Mouse (Mus musculus): ENCODE results near the gene Gabarap.
"Not testable (repeated sequence)": the region's sequence is repeated elsewhere in the genome, so short reads cannot be mapped to it uniquely, and the experiment has no call there.

Gabarap gene

DNA sequence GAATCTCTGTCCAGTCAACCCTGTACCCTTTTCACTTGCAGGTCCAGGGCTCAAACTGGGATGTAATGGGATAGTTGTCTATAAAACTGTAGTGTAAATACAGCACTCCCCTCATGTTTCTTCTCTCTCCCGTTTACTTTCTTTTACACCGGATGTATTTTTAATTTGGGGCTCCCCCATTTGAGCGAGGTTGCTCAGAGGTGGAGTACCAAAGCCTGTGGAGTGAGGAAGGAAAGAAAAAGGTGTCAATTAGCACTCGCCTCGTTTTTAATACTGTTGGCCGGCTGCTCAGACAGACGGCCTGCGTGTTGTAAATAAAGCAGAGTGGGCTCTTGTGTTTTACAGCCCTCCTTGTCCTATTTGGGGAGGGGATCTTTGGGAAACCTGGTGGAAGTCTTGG lies 8.7 kb downstream of the Gabarap start:
- peak in 1 of 2 experiments; percentile 6 for DNase-seq (ENCODE audit: low spot score in 2 of 2)

DNA sequence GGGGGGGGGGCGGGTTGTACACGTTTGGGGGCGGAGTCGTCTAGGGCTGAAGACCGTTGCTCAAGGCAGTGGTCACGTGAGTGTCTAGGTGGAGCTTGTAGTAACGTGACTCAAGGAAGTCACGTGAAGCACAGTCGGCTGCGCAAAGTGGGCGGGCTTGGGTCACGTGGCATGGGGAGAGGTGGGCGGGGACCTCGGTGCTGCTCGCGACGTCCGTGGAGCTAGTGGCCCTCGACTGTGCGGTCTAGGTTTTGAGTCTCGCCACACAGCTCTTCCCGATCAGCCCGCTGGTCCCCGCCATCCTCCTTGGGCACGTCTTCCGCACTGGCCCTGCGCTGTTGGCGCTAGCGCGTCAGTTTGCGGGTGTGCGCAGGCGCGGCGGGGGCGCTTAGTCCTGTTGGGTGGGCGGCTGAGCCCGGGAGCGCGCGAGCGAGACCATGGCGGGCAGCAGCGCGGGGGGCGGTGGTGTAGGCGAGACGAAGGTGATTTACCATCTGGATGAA lies 9.5 kb downstream of the Gabarap start, which contains the start of gene Dvl2:
Gene Dvl2, plus strand, starts transcription at position 200 of the 503 bp plus-strand sequence.
- DNase-seq (ENCODE audit: low spot score in 2 of 2): peak; percentile 88 to 89

DNA sequence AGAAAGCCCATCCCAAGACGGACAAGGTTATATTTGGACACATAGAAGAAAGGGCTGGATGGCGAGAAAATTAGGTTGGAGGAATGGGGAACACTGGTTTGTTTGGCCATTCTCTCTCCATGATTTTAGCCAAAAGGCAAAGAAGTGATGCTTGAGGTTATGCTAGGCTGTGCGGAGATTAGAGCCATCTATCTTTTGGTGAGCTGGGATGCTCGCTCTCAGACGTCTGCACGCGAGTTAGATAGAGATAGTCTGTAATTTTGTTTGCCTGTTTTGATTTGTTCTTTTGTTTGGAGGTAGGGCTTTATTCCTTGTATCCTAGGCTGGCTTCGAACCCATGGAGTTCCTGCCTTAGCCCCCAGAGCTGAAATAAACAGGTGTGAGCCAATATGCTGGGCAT lies 10.2 kb downstream of the Gabarap start:
- DNase-seq (ENCODE audit: low spot score in 2 of 2): no peak

DNA sequence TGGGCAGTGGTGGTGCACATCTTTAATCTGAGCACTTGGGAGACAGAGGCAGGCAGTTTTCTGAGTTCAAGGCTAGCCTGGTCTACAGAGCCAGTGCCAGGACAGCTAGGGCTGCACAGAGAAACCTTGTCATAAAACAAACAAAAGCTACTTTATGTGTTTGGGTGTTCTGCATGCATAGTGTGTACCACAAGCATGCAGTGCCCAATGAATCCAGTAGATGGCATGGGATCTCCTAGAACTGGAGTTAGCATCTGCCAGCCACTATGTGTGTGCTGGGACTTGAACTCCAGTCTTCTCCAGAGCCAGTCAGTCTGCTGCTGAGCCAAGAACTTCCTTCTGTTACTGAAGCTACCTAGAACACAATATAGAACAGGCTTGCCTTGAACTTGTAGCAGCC lies 10.9 kb downstream of the Gabarap start:
- DNase-seq (ENCODE audit: low spot score in 2 of 2): no peak

DNA sequence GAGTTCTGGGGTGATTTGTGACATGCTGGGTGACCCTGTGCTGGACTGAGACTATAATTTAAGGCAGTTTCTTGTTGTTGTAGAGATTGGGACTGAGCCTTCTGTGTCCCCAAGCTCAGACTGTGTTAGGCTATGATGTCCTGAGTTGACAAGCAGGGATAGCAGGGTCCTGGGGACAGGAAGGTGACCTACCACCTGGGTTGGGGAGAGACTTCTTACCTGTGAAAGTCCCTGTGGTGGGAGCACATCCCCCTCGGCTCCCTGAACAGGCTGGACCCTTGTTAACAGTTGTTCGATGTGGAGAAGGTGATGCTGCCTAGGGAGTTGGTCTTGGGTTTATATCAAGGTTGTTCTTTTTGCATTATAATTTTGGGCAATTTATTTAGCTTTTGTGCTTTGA lies 11.5 kb downstream of the Gabarap start:
- no peak for DNase-seq (ENCODE audit: low spot score in 2 of 2)

DNA sequence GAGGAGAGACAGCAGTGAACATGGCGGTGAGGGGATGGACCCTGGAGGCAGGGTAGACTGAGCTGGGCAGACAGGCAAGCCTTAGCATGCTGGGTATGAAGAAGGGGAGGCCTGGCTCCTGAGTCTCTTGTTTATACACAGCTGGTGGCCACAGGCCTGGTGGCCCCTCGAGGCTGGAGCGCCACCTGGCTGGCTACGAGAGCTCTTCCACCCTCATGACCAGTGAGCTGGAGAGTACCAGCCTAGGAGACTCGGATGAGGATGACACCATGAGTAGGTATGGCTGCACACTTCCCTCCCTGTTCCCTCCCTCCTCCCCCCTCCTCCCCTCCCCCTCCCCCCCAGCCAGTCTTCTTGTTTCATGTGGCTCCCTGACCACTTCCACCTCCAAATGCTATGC lies 14.6 kb downstream of the Gabarap start:
- no peak for DNase-seq (ENCODE audit: low spot score in 2 of 2)

DNA sequence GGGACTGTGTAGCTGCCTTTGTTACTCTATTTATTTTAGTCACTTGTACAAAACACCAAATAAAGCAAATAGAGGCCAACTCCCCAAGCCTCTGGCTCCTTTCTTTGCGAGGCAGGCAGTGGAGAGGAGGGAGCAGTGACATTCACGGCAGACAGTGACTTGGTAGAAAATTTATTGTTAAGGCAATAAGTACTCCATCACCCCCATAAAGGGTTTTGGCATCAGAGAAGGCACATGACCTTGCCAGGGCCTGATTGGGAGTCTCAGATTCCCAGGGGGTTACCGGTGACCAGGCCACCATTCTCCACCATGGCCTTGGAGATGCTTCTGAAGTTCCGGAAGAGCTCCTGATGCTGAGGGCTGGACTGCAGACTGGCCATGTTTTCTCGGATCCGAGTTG lies 19.1 kb downstream of the Gabarap start:
- no peak for DNase-seq (ENCODE audit: low spot score in 2 of 2)

DNA sequence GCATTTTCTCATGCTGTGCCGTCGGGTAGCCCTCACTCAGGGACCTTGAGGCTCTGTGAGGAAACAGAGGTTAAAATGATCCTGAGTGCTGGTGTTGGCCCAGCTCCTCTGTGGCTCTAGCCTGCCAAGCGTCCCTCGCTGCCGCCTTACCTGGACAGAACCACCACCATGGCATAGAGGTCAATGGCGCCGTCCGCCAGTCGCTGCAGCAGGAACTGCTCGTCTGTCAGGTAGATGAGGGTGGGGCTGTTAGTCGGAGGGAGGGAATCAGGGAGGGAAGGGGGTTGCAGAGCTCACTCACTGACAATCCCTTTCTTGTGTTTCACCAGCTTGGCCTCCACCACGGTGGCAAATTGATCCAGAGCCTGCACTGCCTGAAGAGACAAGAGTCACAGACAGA lies 19.6 kb downstream of the Gabarap start:
- no peak for DNase-seq (ENCODE audit: low spot score in 2 of 2)

DNA sequence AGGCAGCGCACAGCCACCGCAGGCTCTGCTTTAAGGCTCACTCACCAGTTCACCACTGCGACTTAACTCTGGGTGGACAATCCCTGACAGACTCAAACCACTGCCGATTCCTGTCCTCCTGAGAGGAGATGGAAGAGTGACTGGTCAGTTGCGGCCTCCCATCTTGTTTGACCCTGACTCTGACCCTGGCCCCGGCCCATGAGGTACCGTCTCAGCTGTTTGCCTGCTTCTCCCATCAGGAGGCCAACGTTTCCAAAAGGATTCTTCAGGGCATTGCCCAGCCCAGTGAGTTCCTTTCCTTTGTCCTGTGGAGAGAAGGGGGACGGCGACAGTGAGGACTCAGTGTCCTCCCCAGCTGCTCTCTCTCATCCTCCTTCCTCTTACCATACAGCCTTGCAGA lies 20.0 kb downstream of the Gabarap start:
- no peak for DNase-seq (ENCODE audit: low spot score in 2 of 2)

DNA sequence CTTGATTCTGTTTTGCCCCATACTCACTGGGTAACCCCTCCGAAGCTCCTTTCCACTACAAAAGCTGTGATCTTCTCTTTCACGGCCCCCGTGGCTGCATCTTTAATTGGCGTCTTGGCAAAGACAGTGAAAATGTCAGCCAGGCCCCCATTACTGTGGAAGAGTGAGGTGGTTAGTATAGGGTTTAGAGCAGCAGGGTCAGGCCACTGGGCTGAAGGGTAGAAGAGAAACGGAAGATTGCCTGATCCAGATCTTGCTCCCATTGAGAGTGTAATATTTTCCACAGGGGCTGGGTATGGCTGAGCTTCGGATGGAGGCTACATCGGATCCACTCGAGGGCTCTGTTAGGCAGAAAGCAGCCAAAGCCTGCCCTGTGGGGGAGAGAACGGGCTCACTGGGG lies 22.0 kb downstream of the Gabarap start:
- DNase-seq (ENCODE audit: low spot score in 2 of 2): no peak

DNA sequence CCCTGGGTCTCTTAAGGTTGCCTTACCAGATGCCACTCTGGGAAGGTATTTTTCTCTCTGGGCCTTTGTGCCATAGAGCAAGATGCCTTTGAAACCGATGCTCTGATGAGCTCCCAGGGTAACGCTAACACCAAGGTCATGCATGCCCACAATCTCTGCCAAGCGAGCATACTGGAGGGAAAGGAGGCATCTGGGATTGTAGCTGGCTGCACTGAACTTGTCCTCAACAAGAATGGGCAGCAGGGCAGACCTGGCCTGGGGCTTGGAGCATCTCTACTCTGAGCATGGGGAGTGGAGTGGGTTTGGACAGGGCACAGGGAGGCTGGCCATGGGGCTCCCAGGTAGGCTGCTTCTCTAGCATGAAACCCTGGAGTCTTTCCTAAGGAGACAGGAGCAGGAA lies 22.5 kb downstream of the Gabarap start:
- DNase-seq (ENCODE audit: low spot score in 2 of 2): no peak

DNA sequence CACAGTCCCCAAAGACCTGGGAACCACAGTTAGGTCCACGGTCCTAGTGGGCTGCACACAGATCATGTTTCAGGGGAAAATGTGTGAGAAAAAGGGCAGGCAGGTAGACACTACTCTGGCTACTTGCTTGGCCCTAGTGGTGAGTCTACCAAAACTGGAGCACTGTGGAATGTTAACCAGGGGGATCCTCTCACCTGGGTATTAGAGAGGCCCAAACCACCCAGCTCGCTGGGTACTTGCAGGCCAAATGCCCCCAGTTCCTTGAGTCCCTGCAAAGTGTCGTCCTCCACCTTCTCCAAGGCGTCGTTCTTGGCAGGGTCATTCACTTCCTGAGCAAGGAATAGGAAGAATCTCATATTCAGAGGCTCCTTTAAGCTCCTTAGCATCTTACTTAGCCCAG lies 23.1 kb downstream of the Gabarap start:
- DNase-seq (ENCODE audit: low spot score in 2 of 2): no peak

DNA sequence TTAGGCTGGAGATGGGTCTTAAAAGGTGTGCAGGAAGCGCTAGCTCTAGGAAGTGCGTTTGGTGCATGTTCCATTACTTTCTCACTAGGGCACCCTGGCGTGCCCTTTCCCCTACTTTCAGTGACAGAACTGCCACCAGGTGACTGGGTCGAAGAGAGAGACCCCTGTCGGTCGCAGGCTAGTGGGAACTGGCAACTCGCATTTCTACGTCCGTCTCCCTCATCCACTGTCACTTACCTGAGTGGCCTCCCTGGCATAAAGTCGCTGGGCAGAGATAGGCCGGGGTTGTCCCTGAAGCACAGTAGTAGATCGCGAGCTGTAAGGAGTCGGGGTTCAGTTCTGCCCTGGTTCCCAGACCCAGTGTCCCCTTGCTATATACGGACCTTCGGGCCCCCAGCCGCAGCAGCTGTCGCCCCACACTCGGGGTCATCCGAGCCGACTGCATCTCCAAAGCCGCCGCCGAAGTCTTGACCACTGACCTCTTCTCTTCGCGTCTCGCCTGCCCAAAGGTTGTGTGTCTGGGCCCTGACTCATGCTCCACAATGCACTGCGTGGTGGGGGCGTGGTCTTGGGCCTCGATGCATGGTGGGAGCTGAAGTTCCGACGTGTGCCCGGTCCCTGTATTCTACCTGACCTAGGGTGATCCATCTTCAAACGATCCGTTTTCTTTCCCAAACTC lies 24.1 kb downstream of the Gabarap start, which contains the start of gene Acadvl:
Gene Acadvl, minus strand, starts transcription at position 532 of the 679 bp plus-strand sequence.
- peak in 1 of 2 experiments; percentile 84 for DNase-seq (ENCODE audit: low spot score in 2 of 2)

DNA sequence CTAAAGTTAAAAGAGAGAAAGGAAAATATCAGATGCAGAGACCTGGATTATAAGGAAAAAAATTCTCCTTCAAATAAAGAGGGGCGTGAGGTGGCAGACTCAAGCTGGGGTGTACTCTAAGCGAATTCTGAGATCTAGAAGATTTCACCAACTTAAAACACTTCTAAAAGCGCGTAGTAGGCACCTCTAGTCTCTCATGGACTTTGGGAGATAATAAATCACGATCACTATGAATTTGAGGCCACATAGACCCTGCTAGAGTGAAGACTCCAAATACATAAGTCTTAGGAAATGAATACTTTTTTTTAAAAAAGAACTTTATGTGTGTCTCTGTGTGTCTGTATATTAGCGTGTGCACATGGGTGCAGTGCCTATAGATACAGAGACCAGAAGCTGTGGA lies 24.7 kb downstream of the Gabarap start:
- DNase-seq (ENCODE audit: low spot score in 2 of 2): no peak

DNA sequence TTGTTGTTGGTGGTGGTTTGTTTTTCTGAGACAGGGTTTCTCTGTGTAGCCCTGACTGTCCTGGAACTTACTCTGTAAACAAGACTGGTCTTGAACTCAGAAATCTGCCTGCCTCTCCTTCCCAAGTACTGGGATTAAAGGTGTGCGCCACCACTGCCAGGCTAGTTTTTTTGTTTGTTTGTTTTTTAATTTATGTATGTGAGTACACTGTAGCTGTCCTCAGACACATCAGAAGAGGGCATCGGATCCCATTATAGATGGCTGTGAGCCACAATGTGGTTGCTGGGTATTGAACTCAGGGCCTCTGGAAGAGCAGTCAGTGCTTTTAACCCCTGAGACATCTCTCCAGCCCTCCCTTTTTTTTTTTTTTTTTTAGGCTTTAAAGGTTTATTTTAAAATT lies 25.2 kb downstream of the Gabarap start:
- not testable (repeated sequence) for DNase-seq (ENCODE audit: low spot score in 2 of 2)

DNA sequence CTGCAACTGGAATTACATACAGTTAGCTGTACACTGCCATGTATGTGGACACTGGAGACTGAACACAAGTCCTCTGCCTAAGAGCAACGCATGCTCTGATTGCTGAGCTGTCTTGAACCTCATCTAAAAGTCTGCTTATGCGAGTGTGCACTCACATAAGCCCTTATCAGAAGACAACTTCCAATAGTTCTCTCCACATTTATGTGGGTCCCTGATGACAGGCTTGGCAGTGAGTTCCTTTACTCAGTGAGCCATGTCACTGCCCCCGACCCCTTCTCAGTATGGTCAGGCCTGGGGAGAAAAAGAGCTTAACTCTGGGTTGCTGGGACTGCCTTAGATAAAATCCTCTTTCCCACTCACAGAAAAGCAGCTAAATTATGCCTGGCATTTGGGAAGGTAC lies 25.7 kb downstream of the Gabarap start, which contains the start of gene Dlg4:
Gene Dlg4, plus strand, starts transcription at position 274 of the 400 bp plus-strand sequence.
- no peak for DNase-seq (ENCODE audit: low spot score in 2 of 2)

DNA sequence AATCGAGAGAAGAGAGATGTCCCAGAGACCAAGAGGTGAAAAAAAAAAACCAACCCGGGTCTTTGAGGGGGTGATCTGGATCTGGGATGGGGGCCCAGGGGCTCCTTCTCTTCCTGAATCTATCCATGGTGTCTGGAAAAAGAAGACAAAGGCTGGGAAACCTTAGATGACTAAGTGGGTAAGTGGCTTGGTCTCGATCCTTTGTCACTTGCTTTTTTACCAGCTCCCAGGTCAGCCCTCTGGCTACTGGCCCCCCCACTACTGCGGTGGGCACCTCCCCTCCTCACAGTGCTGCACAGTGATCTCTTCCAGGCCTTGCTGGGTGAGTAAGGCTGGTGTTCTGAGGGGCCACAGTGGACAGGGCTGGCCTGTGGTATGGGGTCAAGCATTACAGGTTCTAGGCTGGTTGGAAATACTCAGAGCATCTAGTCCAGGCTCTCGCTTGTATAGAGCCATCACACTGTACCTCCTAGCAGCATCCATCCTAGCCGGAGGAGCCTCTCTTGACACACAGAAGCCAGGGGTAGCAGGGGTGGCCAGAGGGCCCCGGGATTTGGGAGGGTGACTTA lies 26.3 kb downstream of the Gabarap start:
- no peak for DNase-seq (ENCODE audit: low spot score in 2 of 2)

DNA sequence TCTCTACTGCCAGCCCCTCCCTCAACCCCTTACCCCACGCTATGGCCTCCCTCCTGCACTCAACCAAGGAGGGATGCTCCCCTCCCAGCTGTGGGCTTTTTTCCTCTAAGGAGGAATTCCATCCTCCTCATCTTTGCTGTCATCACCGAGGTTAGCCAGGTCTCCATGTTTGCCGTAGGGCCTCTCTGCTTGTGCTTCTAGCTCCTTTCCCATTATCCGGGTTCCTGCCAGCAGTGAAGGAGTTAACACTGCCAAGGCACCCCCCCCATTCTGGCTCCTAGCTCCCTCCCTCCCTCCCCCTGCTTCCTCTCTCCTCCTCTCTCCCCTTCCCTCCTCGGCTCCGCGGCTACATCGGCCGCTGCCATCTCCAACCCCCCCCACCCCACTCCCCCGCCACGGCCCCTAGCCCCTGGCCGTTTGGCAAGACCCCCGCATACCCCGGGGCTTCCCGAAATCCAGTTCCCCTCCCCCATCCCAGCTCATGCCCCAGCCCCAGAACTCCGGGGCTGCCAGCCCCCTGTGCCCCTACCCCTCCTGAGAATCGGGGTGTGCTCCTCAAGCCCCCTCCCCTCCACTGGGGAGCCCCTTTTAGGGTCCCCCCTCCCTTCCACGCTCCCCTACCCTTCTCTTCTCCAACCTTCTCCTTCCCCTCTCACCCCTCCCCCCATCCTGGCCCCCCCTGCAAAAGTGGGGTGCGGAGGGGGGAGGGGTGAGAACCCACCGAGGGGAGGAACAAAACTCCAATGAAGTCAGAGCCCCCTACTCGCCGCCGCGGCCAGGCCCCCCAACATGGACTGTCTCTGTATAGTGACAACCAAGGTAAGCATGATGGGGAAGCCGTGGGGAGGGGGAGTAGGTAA lies 27.4 kb downstream of the Gabarap start:
- DNase-seq (ENCODE audit: low spot score in 2 of 2): peak in 1 of 2 experiments; percentile 71

DNA sequence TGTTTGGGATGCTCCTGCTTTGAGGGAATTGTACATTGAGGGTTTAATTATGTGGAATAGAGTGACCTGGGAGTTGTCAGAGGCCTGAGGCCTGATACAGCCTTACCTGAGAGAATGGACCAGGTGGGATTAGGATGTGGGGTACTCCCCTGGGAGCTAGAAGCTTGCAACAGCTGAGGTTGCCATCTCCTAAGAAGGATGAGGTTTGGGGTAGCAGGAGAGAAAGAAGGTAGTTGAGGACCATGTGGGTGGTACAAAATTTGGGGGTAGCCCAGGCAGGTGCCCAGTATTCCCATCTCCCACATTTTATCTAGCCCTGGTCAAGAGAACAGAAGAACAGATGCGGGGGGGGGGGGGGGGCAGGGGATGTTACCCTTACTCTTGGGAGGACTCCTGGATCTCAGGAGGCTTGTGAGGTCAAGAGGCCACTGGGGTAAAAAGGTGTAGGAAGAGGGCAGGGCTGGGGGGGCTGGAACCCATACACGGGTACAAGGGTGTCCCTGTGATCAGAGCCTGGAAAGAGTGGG lies 28.6 kb downstream of the Gabarap start:
- no peak for DNase-seq (ENCODE audit: low spot score in 2 of 2)

DNA sequence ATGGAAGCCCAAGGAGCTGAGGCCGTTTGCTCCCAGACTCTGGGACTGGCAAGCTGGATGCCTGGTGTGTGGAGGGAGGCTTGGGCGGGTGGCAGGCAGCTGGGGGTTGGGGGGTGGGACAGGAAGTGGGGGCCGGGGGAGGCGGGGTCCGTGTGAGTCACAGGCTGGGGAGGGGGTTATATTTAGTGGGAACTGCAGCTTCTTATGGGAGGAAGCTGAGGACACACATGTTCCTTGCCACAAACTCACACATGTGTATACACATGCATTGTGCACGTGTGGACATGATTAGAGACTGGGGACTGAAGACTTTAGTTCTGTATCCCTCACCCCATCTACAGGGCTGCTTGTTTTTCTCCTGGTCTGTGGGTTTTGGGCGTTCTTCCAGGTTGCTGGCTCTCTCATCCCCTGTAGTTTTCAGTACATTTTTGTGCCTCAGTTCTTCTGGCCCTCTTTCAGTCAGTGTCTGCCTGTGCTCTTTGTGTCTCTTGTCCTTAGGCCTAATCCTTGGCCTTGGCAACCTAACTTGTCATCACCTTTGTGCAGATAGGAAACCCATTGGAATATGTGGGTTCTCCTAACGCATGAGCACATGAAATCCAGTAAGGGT lies 29.2 kb downstream of the Gabarap start:
- no peak for DNase-seq (ENCODE audit: low spot score in 2 of 2)

DNA sequence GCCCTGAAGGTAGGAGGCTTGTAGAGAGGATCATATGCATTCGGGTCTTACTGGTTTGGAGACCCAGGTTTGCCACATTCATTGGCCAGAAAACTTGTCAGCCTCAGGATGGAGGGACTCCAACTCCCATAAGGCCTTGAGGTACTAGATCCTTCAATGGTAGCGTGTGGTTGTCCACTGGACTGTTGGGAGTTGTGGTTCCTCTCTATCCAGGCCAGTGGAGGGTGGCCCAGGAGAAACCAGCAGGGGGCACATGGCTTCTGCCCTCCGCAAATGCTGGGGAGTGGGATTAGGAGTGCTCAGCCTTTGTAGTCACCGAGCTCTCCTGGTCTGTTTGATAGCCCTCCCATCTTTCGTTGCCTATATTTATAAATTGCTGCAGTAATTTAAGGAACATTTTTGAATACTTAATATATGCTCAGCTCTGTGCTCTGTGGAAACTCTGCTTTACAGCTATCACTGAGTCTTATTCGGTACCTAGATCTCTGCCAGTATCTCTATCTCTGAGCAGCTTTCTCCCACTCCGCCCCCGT lies 29.9 kb downstream of the Gabarap start:
- DNase-seq (ENCODE audit: low spot score in 2 of 2): peak; percentile 73 to 81

Data from frontal cortex, postnatal 10 days (tissue).